Mouse (Mus musculus): ENCODE results near the gene Efna5.

GRCm38 (mm10) chr17:62661801-62662200 is 219.3 kb downstream of the Efna5 start:
- TF ChIP-seq CTCF (IDR thresholded peaks at IDR 0.05; ENCODE audit: extremely low read depth, insufficient read length, insufficient replicate concordance, low read depth, low read length) (no peak), POLR2A (IDR thresholded peaks at IDR 0.05; ENCODE audit: low read depth, low read length) (no peak)
